Mouse (Mus musculus) kidney, postnatal 25 days (tissue): ENCODE measurements at regions not wholly inside any gene's neighbourhood (a gene's known extent, or its start where the extent isn't known, plus 50 kb on each side); places are given as distances from the start of the nearest gene placed in this dataset.
"Not testable (repeated sequence)": the region's sequence is repeated elsewhere in the genome, so short reads cannot be mapped to it uniquely, and the experiment has no call there.

Experiments
- DNase-seq, 2 experiments: peaks; one replicate each; pipeline ENCODE4 v3.0.0; 2021; ENCODE audit warnings: mixed read lengths in 2 of 2

GRCm38 (mm10) chr3:82290373-82290772, 67.5 kb upstream of the Map9 start:
- DNase-seq, result no peak

GRCm38 (mm10) chr3:82288996-82289395, 68.8 kb upstream of the Map9 start:
- no peak for DNase-seq

- DNase-seq, result no peak
Measured at GRCm38 (mm10) chr3:82276977-82277714, 80.7 kb upstream of the Map9 start.

- no peak for DNase-seq
Measured at GRCm38 (mm10) chr3:82275822-82276203, 82.0 kb upstream of the Map9 start.

- DNase-seq, result peak in 1 of 2 experiments; percentile 67
Measured at GRCm38 (mm10) chr3:82274945-82275821, 82.7 kb upstream of the Map9 start.

GRCm38 (mm10) chr3:82274196-82274937, 83.5 kb upstream of the Map9 start:
- no peak for DNase-seq

GRCm38 (mm10) chr3:82273511-82273910, 84.3 kb upstream of the Map9 start:
- DNase-seq, result not testable (repeated sequence)

GRCm38 (mm10) chr3:82271965-82272364, 85.9 kb upstream of the Map9 start:
- no peak for DNase-seq

- DNase-seq, result no peak
Measured at GRCm38 (mm10) chr3:82265941-82266340, 91.9 kb upstream of the Map9 start.

- DNase-seq, result peak; percentile 14 to 51
Measured at GRCm38 (mm10) chr3:82261976-82262375, 95.9 kb upstream of the Map9 start.

GRCm38 (mm10) chr3:82259986-82260652, 97.7 kb upstream of the Map9 start:
- peak in 1 of 2 experiments; percentile 11 for DNase-seq

- DNase-seq, result no peak
Measured at GRCm38 (mm10) chr3:82250796-82251261, 105.2 kb upstream of the Gucy1a1 start.

- DNase-seq, result no peak
Measured at GRCm38 (mm10) chr3:82249968-82250795, 104.6 kb upstream of the Gucy1a1 start.

GRCm38 (mm10) chr3:82236377-82237057, 90.9 kb upstream of the Gucy1a1 start:
- no peak for DNase-seq

GRCm38 (mm10) chr3:82234306-82234705, 88.7 kb upstream of the Gucy1a1 start:
- DNase-seq, result no peak

GRCm38 (mm10) chr3:82223379-82223778, 77.8 kb upstream of the Gucy1a1 start:
- DNase-seq, result no peak

- DNase-seq, result no peak
Measured at GRCm38 (mm10) chr3:82221924-82222323, 76.3 kb upstream of the Gucy1a1 start.

- DNase-seq, result peak in 1 of 2 experiments; percentile 44
Measured at GRCm38 (mm10) chr3:82219192-82219885, 73.8 kb upstream of the Gucy1a1 start.

GRCm38 (mm10) chr3:82214566-82215465, 69.2 kb upstream of the Gucy1a1 start:
- DNase-seq, result peak in 1 of 2 experiments; percentile 9
